Mouse (Mus musculus): ENCODE data around the gene Fscn1. TPM values are rescaled to one million over a fixed set of nuclear protein-coding genes. Genes with fewer than 3 reads are reported as not detected.

Fscn1 gene
- polyA plus RNA-seq, 1 experiment: 28.5 TPM

DNA sequence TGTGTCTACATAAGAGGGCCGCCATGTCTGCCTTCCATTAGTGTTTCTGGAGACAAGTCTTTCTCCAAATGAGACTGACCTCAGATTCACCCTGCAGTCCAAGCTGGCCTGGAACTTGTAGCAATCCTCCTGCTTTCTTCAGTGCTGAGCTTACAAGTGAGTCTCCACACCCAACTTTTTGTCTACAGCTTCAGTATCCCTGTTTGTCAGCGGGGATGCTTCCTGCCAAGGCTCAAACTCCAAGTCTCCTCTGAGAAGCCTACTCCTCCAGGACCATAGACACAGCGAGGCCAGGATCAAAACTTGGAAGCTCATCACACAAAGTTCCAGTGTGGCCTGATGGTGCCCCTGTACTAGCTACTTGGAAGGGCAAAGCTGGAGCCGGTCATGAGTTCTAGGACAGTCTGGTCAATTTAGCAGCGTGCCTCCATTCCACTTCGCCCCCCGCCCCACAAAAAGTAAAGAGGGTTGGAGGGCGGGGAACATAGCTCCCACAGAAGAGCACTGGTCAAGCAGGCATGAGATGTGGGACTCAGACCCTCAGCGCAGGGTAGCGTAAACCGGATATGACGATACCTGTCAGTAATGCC is 32.7 kb upstream of the Fscn1 start:
- Histone ChIP-seq H3K36me3 (ENCODE audit: control insufficient read depth, insufficient read depth, low read length) (no peaks in the 10 kb centered on the region), H3K27ac (ENCODE audit: insufficient read depth, low read depth, low read length) (no peak overlapping the region), H3K4me3 (ENCODE audit: insufficient read depth, low read depth, low read length) (no peak overlapping the region), H3K27me3 (replicated peaks; ENCODE audit: control insufficient read depth, insufficient read depth, low read length) (no peaks in the 10 kb centered on the region), H3K4me1 (ENCODE audit: control insufficient read depth, insufficient read depth, low read length) (no peaks in the 10 kb centered on the region)
- no peak for DNase-seq
- TF ChIP-seq CTCF (conservative IDR thresholded peaks at IDR 0.05; ENCODE audit: insufficient read depth, insufficient read length, low read depth, low read length) (no peak), POLR2A (IDR thresholded peaks at IDR 0.05; ENCODE audit: low read depth, low read length) (no peak)
- 95% methylated on average over 12 of the region's 12 CpGs for WGBS

DNA sequence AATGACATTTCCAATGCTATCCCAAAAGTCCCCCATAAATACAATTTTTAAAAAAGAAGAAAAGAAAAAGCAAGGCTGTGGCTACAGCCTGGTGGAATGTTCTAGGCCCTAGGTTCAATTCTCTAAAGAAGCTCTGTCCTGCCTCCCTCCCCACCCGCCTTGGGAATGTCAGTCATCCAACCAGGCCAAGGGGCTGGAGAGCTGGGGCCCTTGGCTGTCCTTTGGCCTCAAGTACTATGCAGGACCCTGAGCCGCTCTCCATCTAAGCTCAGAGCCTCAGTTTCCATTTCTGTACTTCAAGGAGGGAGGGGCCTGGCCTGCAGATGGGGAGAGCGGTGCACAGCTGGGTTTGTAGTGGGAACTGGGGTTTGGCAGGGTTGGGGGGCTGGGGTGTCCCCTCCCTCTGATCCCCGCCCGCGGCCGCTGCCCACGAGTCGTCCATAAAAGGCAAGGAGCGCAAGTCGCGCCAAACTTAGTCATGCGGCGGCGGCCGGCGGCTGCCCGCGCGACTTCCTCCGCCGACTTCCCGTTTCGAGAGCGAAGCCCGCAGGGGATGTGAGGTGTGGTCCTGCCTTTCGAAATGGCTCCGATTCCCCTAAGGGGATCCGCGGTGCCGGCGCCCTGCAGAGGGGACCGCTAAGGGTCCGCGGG is 31.3 kb upstream of the Fscn1 start:
- Histone ChIP-seq H3K27me3 (replicated peaks; ENCODE audit: control insufficient read depth, insufficient read depth, low read length) (no peaks in the 10 kb centered on the region), H3K4me1 (ENCODE audit: control insufficient read depth, insufficient read depth, low read length) (no peaks in the 10 kb centered on the region), H3K4me3 (ENCODE audit: insufficient read depth, low read depth, low read length) (peak overlapping the region; percentile 50), H3K27ac (ENCODE audit: insufficient read depth, low read depth, low read length) (peak overlapping the region; percentile 88), H3K36me3 (ENCODE audit: control insufficient read depth, insufficient read depth, low read length) (no peaks in the 10 kb centered on the region)
- WGBS: 6% methylated on average over 35 of the region's 35 CpGs
- TF ChIP-seq POLR2A (IDR thresholded peaks at IDR 0.05; ENCODE audit: low read depth, low read length) (no peak), CTCF (conservative IDR thresholded peaks at IDR 0.05; ENCODE audit: insufficient read depth, insufficient read length, low read depth, low read length) (no peak)
- DNase-seq: peak; percentile 88

DNA sequence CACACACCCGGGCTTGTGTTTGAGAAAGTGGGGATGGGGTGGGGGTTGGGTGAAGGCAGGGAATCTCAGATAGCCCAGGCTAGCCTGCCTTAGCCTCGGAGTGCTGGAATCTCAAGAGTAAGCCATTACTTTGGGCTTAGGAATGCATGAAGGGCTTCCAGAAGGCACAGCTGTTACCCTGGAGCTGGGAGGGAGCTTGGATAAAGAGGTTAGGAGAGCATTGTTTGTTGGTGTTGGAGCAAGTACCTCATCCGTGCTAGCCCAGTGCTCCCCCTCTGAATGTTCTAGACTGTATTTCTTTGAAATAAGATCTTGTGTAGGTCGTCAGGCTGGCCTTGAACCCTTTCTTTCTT is 30.8 kb upstream of the Fscn1 start:
- Histone ChIP-seq H3K27me3 (replicated peaks; ENCODE audit: control insufficient read depth, insufficient read depth, low read length) (no peaks in the 10 kb centered on the region), H3K36me3 (ENCODE audit: control insufficient read depth, insufficient read depth, low read length) (no peaks in the 10 kb centered on the region), H3K27ac (ENCODE audit: insufficient read depth, low read depth, low read length) (peak overlapping the region; percentile 84), H3K4me3 (ENCODE audit: insufficient read depth, low read depth, low read length) (peak overlapping the region; percentile 50), H3K4me1 (ENCODE audit: control insufficient read depth, insufficient read depth, low read length) (no peaks in the 10 kb centered on the region)
- TF ChIP-seq CTCF (conservative IDR thresholded peaks at IDR 0.05; ENCODE audit: insufficient read depth, insufficient read length, low read depth, low read length) (no peak), POLR2A (IDR thresholded peaks at IDR 0.05; ENCODE audit: low read depth, low read length) (no peak)
- no peak for DNase-seq
- 14% methylated on average over 4 of the region's 4 CpGs for WGBS

DNA sequence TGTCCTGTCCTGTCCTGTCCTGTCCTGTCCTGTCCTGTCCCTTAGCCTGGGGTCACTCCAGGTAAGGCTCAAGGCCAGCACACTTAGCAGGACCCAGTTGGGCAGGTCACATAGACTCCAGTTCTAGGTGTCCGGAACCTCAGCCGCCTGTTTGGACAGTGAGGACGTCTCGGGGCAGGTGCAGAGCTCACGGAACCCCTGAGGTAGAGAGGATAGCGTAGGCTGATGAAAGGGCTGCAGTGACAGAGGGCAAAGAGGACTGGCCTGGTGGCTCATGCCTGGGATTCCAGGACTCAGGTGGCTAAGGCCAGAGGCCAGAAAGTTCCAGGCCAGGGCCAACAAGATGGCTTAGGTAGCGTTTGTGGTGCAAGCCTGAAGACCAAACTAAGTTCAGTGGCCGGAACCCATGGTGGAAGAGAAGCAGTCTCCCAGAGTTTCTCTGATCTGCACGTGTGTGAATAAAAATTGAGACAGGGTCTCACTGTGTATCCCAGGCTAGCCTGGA is 28.9 kb upstream of the Fscn1 start:
- H3K27ac ChIP-seq (ENCODE audit: insufficient read depth, low read depth, low read length): no peak overlapping the region
- TF ChIP-seq POLR2A (IDR thresholded peaks at IDR 0.05; ENCODE audit: low read depth, low read length): no peak
- no peak for TF ChIP-seq CTCF (conservative IDR thresholded peaks at IDR 0.05; ENCODE audit: insufficient read depth, insufficient read length, low read depth, low read length)
- 0 out of 2 replicates have a peak, but pooled peaks cover 4% of the 10 kb centered on the region for H3K4me1 ChIP-seq (ENCODE audit: control insufficient read depth, insufficient read depth, low read length)
- no peak for DNase-seq
- no peak overlapping the region for H3K4me3 ChIP-seq (ENCODE audit: insufficient read depth, low read depth, low read length)
- 76% methylated on average over 9 of the region's 9 CpGs for WGBS
- H3K27me3 ChIP-seq (replicated peaks; ENCODE audit: control insufficient read depth, insufficient read depth, low read length): no peaks in the 10 kb centered on the region
- H3K36me3 ChIP-seq (ENCODE audit: control insufficient read depth, insufficient read depth, low read length): no peaks in the 10 kb centered on the region

DNA sequence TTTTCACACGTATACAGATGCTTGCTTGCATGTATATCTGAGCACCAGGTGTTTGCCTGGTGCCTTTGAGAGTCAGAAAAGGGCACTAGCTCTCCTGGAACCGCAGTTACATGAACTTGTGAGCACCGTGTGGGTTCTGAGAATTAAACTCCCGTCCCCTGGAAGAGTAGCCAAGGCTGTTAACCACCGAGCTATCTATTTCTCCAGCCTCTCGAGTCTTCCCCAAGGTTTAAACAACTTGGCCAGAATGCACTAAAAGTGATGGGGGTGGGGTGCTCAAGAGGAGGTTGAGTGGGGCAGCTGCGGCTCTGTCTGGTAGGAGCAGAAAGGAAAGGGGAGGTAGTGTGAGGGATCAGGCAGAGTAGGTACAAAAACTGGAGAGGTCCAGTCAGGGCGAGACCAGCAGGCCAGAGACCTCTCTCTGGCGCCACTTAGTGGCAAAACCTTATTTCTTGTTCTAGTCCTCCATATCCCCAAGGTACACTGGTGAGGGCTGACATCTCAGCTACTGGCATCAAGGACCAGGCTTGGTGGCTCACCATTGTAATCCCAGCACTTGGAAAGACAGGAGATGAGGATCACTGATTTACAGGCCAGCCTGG is 28.0 kb upstream of the Fscn1 start:
- TF ChIP-seq POLR2A (IDR thresholded peaks at IDR 0.05; ENCODE audit: low read depth, low read length) (no peak), CTCF (conservative IDR thresholded peaks at IDR 0.05; ENCODE audit: insufficient read depth, insufficient read length, low read depth, low read length) (peak; percentile 88)
- H3K4me3 ChIP-seq (ENCODE audit: insufficient read depth, low read depth, low read length): no peak overlapping the region
- H3K27ac ChIP-seq (ENCODE audit: insufficient read depth, low read depth, low read length): no peak overlapping the region
- 0 out of 2 replicates have a peak, but pooled peaks cover 4% of the 10 kb centered on the region for H3K4me1 ChIP-seq (ENCODE audit: control insufficient read depth, insufficient read depth, low read length)
- 19% methylated on average over 9 of the region's 9 CpGs for WGBS
- no peaks in the 10 kb centered on the region for H3K36me3 ChIP-seq (ENCODE audit: control insufficient read depth, insufficient read depth, low read length)
- H3K27me3 ChIP-seq (replicated peaks; ENCODE audit: control insufficient read depth, insufficient read depth, low read length): no peaks in the 10 kb centered on the region
- DNase-seq: peak; percentile 94

DNA sequence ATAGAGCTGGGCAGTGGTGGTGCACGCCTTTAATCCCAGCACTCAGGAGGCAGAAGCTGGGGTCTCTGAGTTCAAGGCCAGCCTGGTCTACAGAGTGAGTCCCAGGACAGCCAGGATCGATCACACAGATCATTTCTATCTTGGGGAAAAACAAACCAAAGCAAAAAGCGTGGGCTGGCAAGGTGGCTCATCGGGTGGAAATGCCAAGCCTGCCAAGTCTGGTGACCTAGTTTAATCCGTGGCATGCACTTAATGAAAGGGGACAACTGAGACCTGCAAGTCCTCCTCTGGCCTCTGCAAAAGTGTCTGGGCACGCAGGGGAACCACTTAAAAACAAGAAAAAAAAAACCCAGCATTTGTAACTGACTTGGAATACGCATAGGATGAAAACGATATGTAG is 27.4 kb upstream of the Fscn1 start:
- WGBS: 58% methylated on average over 8 of the region's 8 CpGs
- TF ChIP-seq CTCF (conservative IDR thresholded peaks at IDR 0.05; ENCODE audit: insufficient read depth, insufficient read length, low read depth, low read length) (no peak), POLR2A (IDR thresholded peaks at IDR 0.05; ENCODE audit: low read depth, low read length) (no peak)
- Histone ChIP-seq H3K27me3 (replicated peaks; ENCODE audit: control insufficient read depth, insufficient read depth, low read length) (no peaks in the 10 kb centered on the region), H3K36me3 (ENCODE audit: control insufficient read depth, insufficient read depth, low read length) (no peaks in the 10 kb centered on the region), H3K4me3 (ENCODE audit: insufficient read depth, low read depth, low read length) (no peak overlapping the region), H3K4me1 (ENCODE audit: control insufficient read depth, insufficient read depth, low read length) (0 out of 2 replicates have a peak, but pooled peaks cover 4% of the 10 kb centered on the region), H3K27ac (ENCODE audit: insufficient read depth, low read depth, low read length) (no peak overlapping the region)
- no peak for DNase-seq
